Mouse (Mus musculus) thymus, adult 2 months (tissue): ENCODE data around the gene Gm17545. TPM values are rescaled to one million over a fixed set of nuclear protein-coding genes. Genes with fewer than 3 reads are reported as not detected.

Experiments
- DNase-seq: peaks from one replicate; pipeline ENCODE4 v3.0.0; 2021
- H3K27ac ChIP-seq: fragments of 200-500 bp; 2 replicates; pipeline ENCODE4 v1.5.1; 2012; ENCODE audit warnings: low read length, control low read depth; ENCODE audit not compliant: control insufficient read depth, insufficient read depth
- H3K27me3 ChIP-seq: fragments of 200-500 bp; 2 replicates; pipeline ENCODE4 v1.6.1; 2012; ENCODE audit warnings: mild to moderate bottlenecking, low read length, moderate library complexity, mixed read lengths; ENCODE audit not compliant: control insufficient read depth, insufficient read depth
- H3K36me3 ChIP-seq: fragments of 200-500 bp; 2 replicates; pipeline ENCODE4 v1.6.1; 2012; ENCODE audit warnings: mild to moderate bottlenecking, low read length, moderate library complexity; ENCODE audit not compliant: control insufficient read depth, insufficient read depth
- H3K4me1 ChIP-seq: fragments of 200-500 bp; replicated peaks from 2 replicates; pipeline ENCODE4 v1.6.1; 2012; ENCODE audit warnings: low read length; ENCODE audit not compliant: control insufficient read depth, insufficient read depth
- H3K4me3 ChIP-seq: fragments of 200-500 bp; 2 replicates; pipeline ENCODE4 v1.5.1; 2012; ENCODE audit warnings: mild to moderate bottlenecking, low read length, control low read depth, moderate library complexity; ENCODE audit not compliant: control insufficient read depth, insufficient read depth
- CTCF ChIP-seq: fragments of 200-500 bp; IDR thresholded peaks from 2 replicates; pipeline ENCODE4 v1.5.1; 2012; ENCODE audit warnings: mild to moderate bottlenecking, control low read depth, low read length, moderate library complexity, borderline replicate concordance; ENCODE audit not compliant: control insufficient read depth, poor library complexity, insufficient read depth; ENCODE audit errors: extremely low read depth
- POLR2A ChIP-seq: fragments of 200-500 bp; IDR thresholded peaks from 2 replicates; pipeline ENCODE4 v1.6.1; 2012; ENCODE audit warnings: mild to moderate bottlenecking, low read length, control low read depth, moderate library complexity; ENCODE audit not compliant: control insufficient read depth, poor library complexity, insufficient read depth; ENCODE audit errors: extremely low read depth
- WGBS: fragments of 180-500 bp; shearing (Covaris S2); methylation state at CpG from one replicate; pipeline ENCODE4 v1.1.7; 2018; 5-methylcytosine and 5-hydroxymethylcytosine counted together
- polyA plus RNA-seq: library from polyadenylated mRNA; depleted of rRNA; stranded (reverse); fragments of >200 nt; gene quantifications from 2 replicates; pipeline ENCODE4 v1.2.3, GENCODE M21; 2012

Gm17545 gene
- polyA plus RNA-seq, 1 experiment: not detected

- no peak for DNase-seq
- WGBS: 93% methylated on average over 8 of the region's 8 CpGs
- no peaks in the 10 kb centered on the region for H3K27me3 ChIP-seq
- H3K36me3 ChIP-seq: no peaks in the 10 kb centered on the region
- H3K4me3 ChIP-seq: no peak overlapping the region
- no peak for TF ChIP-seq POLR2A
- no peak for TF ChIP-seq CTCF
- H3K27ac ChIP-seq: no peak overlapping the region
- no peaks in the 10 kb centered on the region for H3K4me1 ChIP-seq
Measured at GRCm38 (mm10) chr9:22483866-22484561, 29.9 kb downstream of the Gm17545 start.

- H3K4me1 ChIP-seq: no peaks in the 10 kb centered on the region
- H3K4me3 ChIP-seq: no peak overlapping the region
- WGBS: 86% methylated on average over 12 of the region's 12 CpGs
- no peaks in the 10 kb centered on the region for H3K36me3 ChIP-seq
- no peak for DNase-seq
- no peak overlapping the region for H3K27ac ChIP-seq
- TF ChIP-seq POLR2A (no peak), CTCF (no peak)
- no peaks in the 10 kb centered on the region for H3K27me3 ChIP-seq
Measured at GRCm38 (mm10) chr9:22484562-22485308, 30.6 kb downstream of the Gm17545 start.

- DNase-seq: no peak
- TF ChIP-seq POLR2A (no peak), CTCF (no peak)
- 94% methylated on average over 7 of the region's 7 CpGs for WGBS
- no peaks in the 10 kb centered on the region for H3K27me3 ChIP-seq
- no peaks in the 10 kb centered on the region for H3K36me3 ChIP-seq
- H3K4me3 ChIP-seq: no peak overlapping the region
- H3K4me1 ChIP-seq: no peaks in the 10 kb centered on the region
- H3K27ac ChIP-seq: no peak overlapping the region
Measured at GRCm38 (mm10) chr9:22486211-22486610, 32.1 kb downstream of the Gm17545 start.

- H3K4me1 ChIP-seq: no peaks in the 10 kb centered on the region
- no peak for DNase-seq
- no peaks in the 10 kb centered on the region for H3K36me3 ChIP-seq
- 91% methylated on average over 9 of the region's 9 CpGs for WGBS
- TF ChIP-seq CTCF (no peak), POLR2A (no peak)
- no peak overlapping the region for H3K4me3 ChIP-seq
- H3K27me3 ChIP-seq: no peaks in the 10 kb centered on the region
- no peak overlapping the region for H3K27ac ChIP-seq
Measured at GRCm38 (mm10) chr9:22488963-22489362, 34.9 kb downstream of the Gm17545 start.

DNA sequence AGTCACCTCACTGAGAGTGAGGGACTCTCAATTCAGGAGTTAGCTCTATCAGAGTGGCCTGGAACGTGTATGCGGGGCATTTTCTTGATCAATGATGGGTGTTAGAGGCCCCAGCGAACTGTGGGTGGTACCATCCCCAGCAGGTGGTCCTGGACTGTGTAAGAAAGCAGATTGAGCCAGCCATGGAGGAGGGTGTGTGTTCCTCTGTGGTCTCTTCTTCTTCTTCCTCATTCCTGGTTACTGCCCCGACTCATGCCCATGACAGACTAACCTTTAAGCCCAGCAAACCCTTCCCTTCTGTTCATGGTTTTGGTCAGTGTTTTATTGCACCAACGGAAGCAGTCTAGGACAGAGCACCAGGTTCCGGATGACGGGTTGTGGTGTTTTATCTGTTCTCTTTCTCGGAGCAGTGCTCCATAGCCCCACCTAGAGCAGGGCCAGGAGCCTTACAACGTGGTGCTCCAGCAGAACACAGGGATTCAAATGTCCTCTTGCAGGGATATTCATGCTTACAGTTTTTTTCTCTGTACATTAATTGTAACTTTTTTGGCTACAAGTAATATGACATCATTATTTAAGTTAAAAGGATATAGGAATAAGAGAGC, 40.2 kb downstream of the Gm17545 start:
- Histone ChIP-seq H3K36me3 (no peaks in the 10 kb centered on the region), H3K27me3 (no peaks in the 10 kb centered on the region), H3K4me1 (no peaks in the 10 kb centered on the region), H3K27ac (no peak overlapping the region), H3K4me3 (no peak overlapping the region)
- no peak for DNase-seq
- TF ChIP-seq CTCF (no peak), POLR2A (no peak)
- WGBS: 93% methylated on average over 9 of the region's 9 CpGs

GRCm38 (mm10) chr9:22495133-22495532, 41.0 kb downstream of the Gm17545 start:
- Histone ChIP-seq H3K4me1 (no peaks in the 10 kb centered on the region), H3K27me3 (no peaks in the 10 kb centered on the region), H3K36me3 (no peaks in the 10 kb centered on the region), H3K4me3 (no peak overlapping the region), H3K27ac (no peak overlapping the region)
- TF ChIP-seq POLR2A (no peak), CTCF (no peak)
- DNase-seq: no peak
- WGBS: 97% methylated on average over 2 of the region's 2 CpGs
